Mouse (Mus musculus): ENCODE measurements around the gene Idi1. TPM values are rescaled to one million over a fixed set of nuclear protein-coding genes. Genes with fewer than 3 reads are reported as not detected.
"Not testable (repeated sequence)": the region's sequence is repeated elsewhere in the genome, so short reads cannot be mapped to it uniquely, and the experiment has no call there.

Idi1 gene
- total RNA-seq, 2 experiments from 2014 or later = 16.1 to 20.7 TPM

GRCm38 (mm10) chr13:8886185-8886560, 872 bp downstream of the Idi1 start:
- no peak for DNase-seq

DNA sequence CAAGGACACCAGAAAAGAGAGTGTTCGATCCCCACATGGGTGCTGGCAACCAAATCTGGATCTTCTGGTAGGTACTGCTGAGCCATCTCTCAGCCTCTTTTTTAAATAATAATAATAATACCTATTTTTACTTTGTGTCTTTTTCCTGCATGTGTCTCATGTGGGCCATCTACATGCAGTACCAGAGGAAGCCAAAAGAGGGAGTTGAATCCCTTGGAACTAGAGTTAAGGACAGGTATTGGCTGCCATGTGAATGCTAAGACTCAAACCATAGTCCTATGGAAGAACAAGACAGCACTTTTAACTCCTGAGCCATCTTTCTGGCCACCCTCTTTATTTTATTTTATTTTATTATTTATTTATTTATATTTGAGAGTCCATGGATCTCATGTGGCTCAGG, 3.3 kb downstream of the Idi1 start:
- DNase-seq = peak; percentile 17

- not testable (repeated sequence) for DNase-seq
Observed at GRCm38 (mm10) chr13:8905986-8906385, 20.7 kb downstream of the Idi1 start.

DNA sequence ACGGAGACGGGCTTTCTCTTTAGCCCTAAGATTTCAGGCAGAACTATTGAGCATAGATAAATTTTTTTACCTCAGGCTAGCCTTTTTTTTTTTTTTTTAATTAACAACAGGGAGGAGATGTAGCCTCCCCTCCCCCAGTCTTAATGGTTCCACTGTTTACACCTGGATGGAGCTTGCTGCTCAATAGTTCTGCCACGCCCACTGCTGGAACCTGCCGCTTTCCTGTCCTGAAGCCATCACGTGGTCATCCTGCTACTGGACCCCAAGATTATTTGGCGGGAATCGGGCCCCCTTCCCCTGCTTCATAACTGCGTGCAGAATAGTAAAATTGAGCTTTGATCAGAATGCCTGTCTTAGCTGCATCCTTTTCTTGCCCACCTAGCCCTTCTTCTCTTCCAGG, 28.6 kb downstream of the Idi1 start:
- DNase-seq = not testable (repeated sequence)

DNA sequence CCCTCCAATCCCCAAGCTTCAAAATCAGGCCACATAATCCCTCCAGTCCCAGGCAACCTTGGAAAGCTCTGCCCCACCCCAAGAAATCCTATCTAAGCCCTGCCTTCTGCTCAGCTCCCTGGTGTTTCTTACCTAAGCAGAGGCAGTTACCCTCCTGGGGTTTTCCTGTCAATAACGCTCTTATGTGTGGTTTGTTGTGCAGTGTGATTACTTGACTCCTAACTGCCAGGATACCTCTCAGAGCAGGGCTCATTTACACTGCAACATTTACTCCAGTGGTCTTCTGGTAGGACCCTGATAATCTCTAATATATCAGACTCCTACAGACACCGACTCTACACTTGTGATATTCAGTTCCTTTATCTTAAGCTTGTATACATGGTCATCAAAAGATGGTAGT, 48.2 kb downstream of the Idi1 start:
- DNase-seq = no peak

DNA sequence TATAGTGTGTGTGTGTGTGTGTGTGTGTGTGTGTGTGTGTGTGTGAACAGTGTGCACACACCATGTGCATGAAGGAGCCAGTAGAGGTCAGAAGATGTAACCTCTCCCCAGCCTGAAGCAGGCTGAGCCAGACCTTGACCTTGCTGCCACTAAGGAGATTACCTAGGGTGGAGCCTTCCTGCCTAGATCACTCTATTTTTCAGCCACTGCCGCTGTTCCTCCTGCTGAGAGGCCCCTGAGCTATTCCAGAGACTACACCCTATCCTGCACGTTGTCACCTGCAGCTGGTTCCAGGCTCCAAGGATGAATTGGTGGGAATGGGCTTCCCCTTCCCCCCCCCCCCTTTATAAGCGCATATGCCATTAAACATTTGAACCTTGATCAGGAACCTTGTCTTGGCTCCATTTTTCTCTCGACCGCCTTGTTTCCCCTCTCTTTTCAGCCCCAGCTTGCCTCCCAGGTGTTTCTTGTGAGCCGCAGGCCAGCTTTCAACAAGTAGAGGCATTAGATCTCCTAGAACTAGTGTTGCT, 52.4 kb downstream of the Idi1 start:
- DNase-seq = not testable (repeated sequence)

- not testable (repeated sequence) for DNase-seq
Observed at GRCm38 (mm10) chr13:8941110-8941509, 55.8 kb downstream of the Idi1 start.

DNA sequence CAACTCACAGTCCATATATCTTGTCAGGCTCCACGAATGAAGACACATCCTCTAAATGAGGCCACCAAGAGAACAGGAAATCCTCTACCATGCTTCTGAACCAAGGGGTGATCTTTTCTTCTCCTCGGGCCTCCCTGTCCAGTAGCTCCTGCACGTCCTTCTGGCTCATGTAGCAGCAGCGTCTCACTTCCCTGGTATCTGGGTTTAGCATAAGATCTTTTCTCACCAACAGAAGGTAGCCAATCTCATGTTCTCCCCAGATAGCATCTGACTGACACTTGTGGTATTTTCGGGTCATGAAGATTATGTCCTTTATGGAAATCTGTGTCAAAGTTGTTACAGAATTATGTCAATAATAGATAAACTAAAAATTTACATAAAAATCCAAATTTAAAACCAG, 56.4 kb downstream of the Idi1 start:
- DNase-seq = not testable (repeated sequence)

Small RNA genes within 50 kb of the gene (microRNA-seq; reads per million reads assigned to microRNA genes)
- gene Gm22750 = not detected

Other genes starting within 250 kb of the Idi1 start
- 10 to 100 TPM; 28.5 to 36.1 TPM for gene Wdr37, start 13.6 kb upstream of the Idi1 start, total RNA-seq (2021)
- gene Gm9745, start 62.7 kb downstream of the Idi1 start, total RNA-seq (2021) = not detected
- gene Idi2, start 67.4 kb downstream of the Idi1 start, total RNA-seq (2021) = not detected
- gene Gtpbp4, start 110.6 kb downstream of the Idi1 start, total RNA-seq (2021) = 10 to 100 TPM; 59.4 to 60.0 TPM
- gene Larp4b, start 208.4 kb downstream of the Idi1 start, total RNA-seq (2021) = 10 to 100 TPM; 59.9 to 68.7 TPM